ENCODE assay signal across 9 mouse cellular contexts in genomic region chr11:95251295-95251694, GRCm38 (mm10). TPM values are rescaled to one million over a fixed set of nuclear protein-coding genes. Genes with fewer than 3 reads are reported as not detected.
A peak's percentile ranks its signal among the peaks of the same experiment; 100 is the strongest.
DNase-seq lines count a peak whose midpoint lies in the region; ATAC-seq and TF ChIP-seq lines count a peak whose summit lies in the region.
"Had no signal": no experiment of that assay in that cellular context is flagged by ENCODE, and none has a peak within 500 bp of the region (broad histone marks: within the 10 kb centered on the region; RNA-seq: fewer than 3 reads in every experiment).

No protein-coding gene starts in this region.

- 3% methylated on average over 11 of the region's 11 CpGs for WGBS in liver, embryonic 12.5 days (ENCODE audit: insufficient replicate concordance)
- 6% methylated on average over 11 of the region's 11 CpGs for WGBS in neural tube, embryonic 15.5 days
- WGBS in thymus, adult 2 months, result 9% methylated on average over 11 of the region's 11 CpGs

- no peak overlapping the region for H3K4me2 ChIP-seq in liver, embryonic 12.5 days
- no peak overlapping the region for H3K4me2 ChIP-seq in neural tube, embryonic 15.5 days

- peak overlapping the region; percentile 15; the same call in 1 of the 2 replicates for H3K27ac ChIP-seq in liver, embryonic 12.5 days
- no peak overlapping the region for H3K27ac ChIP-seq in neural tube, embryonic 15.5 days (replicated peaks)
- H3K27ac ChIP-seq in thymus, adult 2 months (ENCODE audit: control insufficient read depth, insufficient read depth, low read length), result no peak overlapping the region

- no peak overlapping the region for H3K4me3 ChIP-seq in liver, embryonic 12.5 days
- H3K4me3 ChIP-seq in neural tube, embryonic 15.5 days (replicated peaks), result no peak overlapping the region
- no peak overlapping the region for H3K4me3 ChIP-seq in thymus, adult 2 months (ENCODE audit: control insufficient read depth, insufficient read depth, low read length)

- peaks cover 17% of the 10 kb centered on the region for H3K27me3 ChIP-seq in liver, embryonic 12.5 days (replicated peaks)
- H3K27me3 ChIP-seq in neural tube, embryonic 15.5 days (replicated peaks), result peaks cover 6% of the 10 kb centered on the region
- no peaks in the 10 kb centered on the region for H3K27me3 ChIP-seq in thymus, adult 2 months (ENCODE audit: control insufficient read depth, insufficient read depth, low read length)

- no peaks in the 10 kb centered on the region for H3K9me3 ChIP-seq in liver, embryonic 12.5 days (replicated peaks)
- no peaks in the 10 kb centered on the region for H3K9me3 ChIP-seq in neural tube, embryonic 15.5 days (replicated peaks)

- no peak for ATAC-seq in liver, embryonic 12.5 days
- peak; percentile 31; the same call in 1 of the 2 replicates for ATAC-seq in neural tube, embryonic 15.5 days (ENCODE audit: low FRiP score)

- peak; percentile 69 for DNase-seq in ovary, postnatal 10 days (ENCODE audit: low spot score)
- no peak for DNase-seq in ovary, adult 18-20 months (ENCODE audit: low spot score)
- DNase-seq in cerebellum, adult 11-12 months, result peak; percentile 34
- peak; percentile 73 to 76 for DNase-seq in frontal cortex, postnatal 36 days (ENCODE audit: low spot score in 2 of 2)
- peak; percentile 81 for DNase-seq in kidney, adult 9 months
- DNase-seq in thymus, adult 2 months, result peak; percentile 75

- peaks cover 7% of the 10 kb centered on the region; the same call in 1 of the 2 replicates for H3K4me1 ChIP-seq in liver, embryonic 12.5 days
- H3K4me1 ChIP-seq in neural tube, embryonic 15.5 days, result peaks cover 2% of the 10 kb centered on the region; the same call in 1 of the 2 replicates
- H3K4me1 ChIP-seq in thymus, adult 2 months (replicated peaks; ENCODE audit: control insufficient read depth, insufficient read depth, low read length), result peaks cover 5% of the 10 kb centered on the region

- peak; percentile 91 for TF ChIP-seq CTCF in thymus, adult 2 months (IDR thresholded peaks at IDR 0.05; ENCODE audit: borderline replicate concordance, control insufficient read depth, extremely low read depth, insufficient read depth, low read length, poor library complexity)

- no peak overlapping the region for H3K9ac ChIP-seq in liver, embryonic 12.5 days
- H3K9ac ChIP-seq in neural tube, embryonic 15.5 days (replicated peaks), result no peak overlapping the region

- no peak for TF ChIP-seq POLR2A in thymus, adult 2 months (IDR thresholded peaks at IDR 0.05; ENCODE audit: control insufficient read depth, extremely low read depth, insufficient read depth, low read length, poor library complexity)

- H3K36me3 ChIP-seq in liver, embryonic 12.5 days, result no peaks in the 10 kb centered on the region
- no peaks in the 10 kb centered on the region for H3K36me3 ChIP-seq in neural tube, embryonic 15.5 days
- H3K36me3 ChIP-seq in thymus, adult 2 months (ENCODE audit: control insufficient read depth, insufficient read depth, low read length), result no peaks in the 10 kb centered on the region

RNA-seq across cellular contexts. Expression of gene Tac4, which starts 10.0 kb away (rescaled TPM):
- 0.10 TPM in 1 of 2 replicates, not detected in the other for polyA plus RNA-seq in liver, embryonic 12.5 days (2016; fragmentation: Nextera tagmentation; extraction: Ambion mirVana)
- polyA plus RNA-seq in neural tube, embryonic 15.5 days (2015; fragmentation: Nextera tagmentation; extraction: Ambion mirVana), result 0.20 TPM in 1 of 2 replicates, not detected in the other
- 0.40 and 0.50 TPM in 2 replicates for polyA plus RNA-seq in thymus, adult 2 months (2012; rRNA removed)
- polyA plus RNA-seq: stomach, embryonic 14.5 days had no signal

RNA-seq across cellular contexts. Expression of gene Kat7, which starts 58.8 kb away (rescaled TPM):
- polyA plus RNA-seq in liver, embryonic 12.5 days (2016; fragmentation: Nextera tagmentation; extraction: Ambion mirVana), result 48.1 and 49.5 TPM in 2 replicates
- 56.8 and 63.6 TPM in 2 replicates for polyA plus RNA-seq in neural tube, embryonic 15.5 days (2015; fragmentation: Nextera tagmentation; extraction: Ambion mirVana)
- 55.5 and 64.8 TPM in 2 replicates for polyA plus RNA-seq in thymus, adult 2 months (2012; rRNA removed)
